Mouse (Mus musculus) lung, embryonic 14.5 days (tissue): ENCODE data around the gene Fbxl13. TPM values are rescaled to one million over a fixed set of nuclear protein-coding genes. Genes with fewer than 3 reads are reported as not detected.
A peak's percentile ranks its signal among the peaks of the same experiment; 100 is the strongest.

Experiments used
- ATAC-seq: fragments of 200-750 bp; cut with Nextera tagmentation; 2 replicates; pipeline ENCODE4 v1.8.0; 2017; ENCODE audit warnings: mild to moderate bottlenecking, moderate TSS enrichment, moderate library complexity; ENCODE audit not compliant: insufficient read depth
- DNase-seq: peaks from one replicate; pipeline ENCODE4 v3.0.0-alpha.2; 2015
- H3K27ac ChIP-seq: fragments of 300-500 bp; sonication (generic); 2 replicates; pipeline ENCODE4 v1.5.1; 2014; ENCODE audit warnings: low read depth, mild to moderate bottlenecking, moderate library complexity
- H3K27me3 ChIP-seq: fragments of 300-500 bp; sonication (generic); 2 replicates; pipeline ENCODE4 v1.6.1; 2014; ENCODE audit warnings: low read length, control low read depth; ENCODE audit not compliant: insufficient read depth
- H3K36me3 ChIP-seq: fragments of 300-500 bp; sonication (generic); 2 replicates; pipeline ENCODE4 v1.6.1; 2014; ENCODE audit warnings: control low read depth; ENCODE audit not compliant: insufficient read depth
- H3K4me1 ChIP-seq: fragments of 300-500 bp; sonication (generic); 2 replicates; pipeline ENCODE4 v1.6.1; 2014; ENCODE audit warnings: antibody characterized with exemption, control low read depth; ENCODE audit not compliant: insufficient read depth
- H3K4me2 ChIP-seq: fragments of 300-500 bp; sonication (generic); 2 replicates; pipeline ENCODE4 v1.6.1; 2014; ENCODE audit warnings: mild to moderate bottlenecking
- H3K4me3 ChIP-seq: fragments of 300-500 bp; sonication (generic); 2 replicates; pipeline ENCODE4 v1.5.1; 2014; ENCODE audit warnings: low read depth, low read length
- H3K9ac ChIP-seq: fragments of 300-500 bp; sonication (generic); 2 replicates; pipeline ENCODE4 v1.6.1; 2014
- H3K9me3 ChIP-seq: fragments of 300-500 bp; sonication (generic); 2 replicates; pipeline ENCODE4 v1.6.1; 2016; ENCODE audit warnings: low read depth, low read length, control low read depth
- CTCF ChIP-seq: IDR thresholded peaks from 2 replicates; pipeline ENCODE4 v1.5.1; 2016; ENCODE audit warnings: antibody characterized with exemption, low read depth
- WGBS: fragments of 180-500 bp; shearing (Covaris S2); extraction: QIAGEN DNeasy Blood & Tissue Kit; methylation state at CpG from one replicate; pipeline ENCODE4 v1.1.7; 2014; 5-methylcytosine and 5-hydroxymethylcytosine counted together
- polyA plus RNA-seq: library from polyadenylated mRNA; unstranded; fragments of >200 nt; fragmentation: Nextera tagmentation; extraction: Ambion mirVana; gene quantifications from 2 replicates; pipeline ENCODE4 v1.2.1, GENCODE M21; 2014

The Fbxl13 gene
- polyA plus RNA-seq, 1 experiment from 2014 or later: 0.50 TPM

GRCm38 (mm10) chr5:21436471-21436975 lies 208.9 kb downstream of the Fbxl13 start:
- Histone ChIP-seq H3K27me3 (no peaks in the 10 kb centered on the region), H3K4me3 (no peak overlapping the region), H3K4me1 (peaks cover 7% of the 10 kb centered on the region; the same call in 1 of the 2 replicates), H3K9ac (no peak overlapping the region), H3K27ac (no peak overlapping the region), H3K36me3 (no peaks in the 10 kb centered on the region), H3K9me3 (no peaks in the 10 kb centered on the region), H3K4me2 (no peak overlapping the region)
- WGBS: 60% methylated on average over 8 of the region's 8 CpGs
- no peak for TF ChIP-seq CTCF
- no peak for DNase-seq
- no peak for ATAC-seq

DNA sequence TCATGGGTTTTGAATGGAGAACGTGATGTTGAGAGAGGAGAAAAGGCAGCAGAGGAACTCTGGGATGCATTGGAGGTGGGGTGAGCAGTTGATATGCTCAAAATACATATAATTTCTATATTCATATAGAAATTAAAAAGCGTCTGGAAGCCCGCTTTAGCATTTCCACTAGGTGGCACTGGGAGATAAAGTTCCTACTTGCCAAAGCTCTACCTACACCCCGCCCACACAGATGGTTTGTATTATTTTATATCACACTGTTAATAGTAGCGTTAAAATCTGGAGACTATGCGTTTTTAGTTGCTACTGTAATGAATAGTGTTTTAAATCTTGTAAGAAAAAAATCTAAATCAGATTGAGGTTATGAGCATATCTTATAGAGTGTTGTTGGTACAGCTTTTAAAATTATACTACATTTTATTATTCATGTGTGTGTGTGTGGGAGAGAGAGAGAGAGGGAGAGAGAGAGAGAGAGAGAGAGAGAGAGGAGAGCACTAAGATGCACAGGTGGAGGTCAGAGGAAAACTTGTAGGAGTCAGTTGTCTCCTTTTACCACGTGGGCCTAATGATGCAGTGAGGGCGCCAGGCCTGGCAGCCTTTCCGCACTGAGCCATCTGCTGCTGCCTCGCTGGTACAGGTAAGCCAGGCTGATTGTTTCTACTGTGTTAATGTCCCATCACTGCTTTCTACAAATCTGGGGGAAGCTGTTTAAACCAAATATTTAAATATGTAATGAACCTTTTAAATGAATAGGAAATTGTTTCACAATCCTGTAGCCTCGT lies 211.1 kb downstream of the Fbxl13 start:
- no peaks in the 10 kb centered on the region for H3K27me3 ChIP-seq
- WGBS: 58% methylated on average over 11 of the region's 11 CpGs
- H3K4me1 ChIP-seq: no peaks in the 10 kb centered on the region
- no peak overlapping the region for H3K4me3 ChIP-seq
- H3K9ac ChIP-seq: no peak overlapping the region
- TF ChIP-seq CTCF: peak; percentile 73
- no peaks in the 10 kb centered on the region for H3K9me3 ChIP-seq
- peak; percentile 86 for DNase-seq
- peak; percentile 76 for ATAC-seq
- no peak overlapping the region for H3K27ac ChIP-seq
- H3K36me3 ChIP-seq: no peaks in the 10 kb centered on the region
- no peak overlapping the region for H3K4me2 ChIP-seq

Other genes with a start within 250 kb of the Fbxl13 start
- 0.09 and 0.18 TPM in 2 replicates for gene Ccdc146, start 221.0 kb downstream of the Fbxl13 start, polyA plus RNA-seq
- 5.7 and 5.9 TPM in 2 replicates for gene Fam185a, start 220.7 kb downstream of the Fbxl13 start, polyA plus RNA-seq
- gene Lrrc17, start 102.1 kb downstream of the Fbxl13 start, polyA plus RNA-seq: 39.5 and 45.3 TPM in 2 replicates
- 53.6 and 54.4 TPM in 2 replicates for gene Armc10, start 179 bp upstream of the Fbxl13 start, polyA plus RNA-seq
- gene Napepld, start 55.8 kb upstream of the Fbxl13 start, polyA plus RNA-seq: 5.1 and 5.5 TPM in 2 replicates
- 85.6 TPM in 2 replicates for gene Pmpcb, start 91.5 kb upstream of the Fbxl13 start, polyA plus RNA-seq
- gene Dnajc2, start 139.6 kb upstream of the Fbxl13 start, polyA plus RNA-seq: 76.9 and 77.4 TPM in 2 replicates
- 188 and 190 TPM in 2 replicates for gene Psmc2, start 139.6 kb upstream of the Fbxl13 start, polyA plus RNA-seq
- gene Slc26a5, start 220.0 kb upstream of the Fbxl13 start, polyA plus RNA-seq: 0.12 and 0.30 TPM in 2 replicates